Mouse (Mus musculus) hindbrain, embryonic 15.5 days (tissue): ENCODE results near the gene Notch2. TPM values are rescaled to one million over a fixed set of nuclear protein-coding genes. Genes with fewer than 3 reads are reported as not detected.

ENCODE experiments used
- ATAC-seq: fragments of 200-750 bp; cut with Nextera tagmentation; 2 replicates; pipeline ENCODE4 v1.8.0; 2017; ENCODE audit warnings: low read depth, moderate number of reproducible peaks, moderate TSS enrichment; ENCODE audit not compliant: low FRiP score
- H3K27ac ChIP-seq: fragments of 300-500 bp; sonication (generic); replicated peaks from 2 replicates; pipeline ENCODE4 v1.5.1; 2015; ENCODE audit warnings: mild to moderate bottlenecking, inconsistent platforms
- H3K27me3 ChIP-seq: fragments of 300-500 bp; sonication (generic); 2 replicates; pipeline ENCODE4 v1.6.1; 2015; ENCODE audit warnings: control low read depth, inconsistent platforms
- H3K36me3 ChIP-seq: fragments of 300-500 bp; sonication (generic); 2 replicates; pipeline ENCODE4 v1.6.1; 2015; ENCODE audit warnings: control low read depth, inconsistent platforms
- H3K4me1 ChIP-seq: fragments of 300-500 bp; sonication (generic); replicated peaks from 2 replicates; pipeline ENCODE4 v1.6.1; 2015; ENCODE audit warnings: control low read depth, inconsistent platforms
- H3K4me2 ChIP-seq: fragments of 300-500 bp; sonication (generic); 2 replicates; pipeline ENCODE4 v1.6.1; 2015; ENCODE audit warnings: moderate library complexity, mild to moderate bottlenecking, inconsistent platforms
- H3K4me3 ChIP-seq: fragments of 300-500 bp; sonication (generic); 2 replicates; pipeline ENCODE4 v1.5.1; 2015; ENCODE audit warnings: mild to moderate bottlenecking, inconsistent platforms
- H3K9ac ChIP-seq: fragments of 300-500 bp; sonication (generic); 2 replicates; pipeline ENCODE4 v1.6.1; 2015; ENCODE audit warnings: inconsistent platforms
- H3K9me3 ChIP-seq: fragments of 300-500 bp; sonication (generic); 2 replicates; pipeline ENCODE4 v1.6.1; 2016; ENCODE audit warnings: control low read depth, inconsistent platforms
- WGBS: fragments of 180-500 bp; shearing (Covaris S2); methylation state at CpG from one replicate; pipeline ENCODE4 v1.1.7; 2015; 5-methylcytosine and 5-hydroxymethylcytosine counted together
- polyA plus RNA-seq: library from polyadenylated mRNA; unstranded; fragments of >200 nt; fragmentation: Nextera tagmentation; extraction: Ambion mirVana; gene quantifications from 2 replicates; pipeline ENCODE4 v1.2.1, GENCODE M21; 2015

Notch2 gene
- polyA plus RNA-seq, 1 experiment from 2014 or later, result 11.7 TPM

DNA sequence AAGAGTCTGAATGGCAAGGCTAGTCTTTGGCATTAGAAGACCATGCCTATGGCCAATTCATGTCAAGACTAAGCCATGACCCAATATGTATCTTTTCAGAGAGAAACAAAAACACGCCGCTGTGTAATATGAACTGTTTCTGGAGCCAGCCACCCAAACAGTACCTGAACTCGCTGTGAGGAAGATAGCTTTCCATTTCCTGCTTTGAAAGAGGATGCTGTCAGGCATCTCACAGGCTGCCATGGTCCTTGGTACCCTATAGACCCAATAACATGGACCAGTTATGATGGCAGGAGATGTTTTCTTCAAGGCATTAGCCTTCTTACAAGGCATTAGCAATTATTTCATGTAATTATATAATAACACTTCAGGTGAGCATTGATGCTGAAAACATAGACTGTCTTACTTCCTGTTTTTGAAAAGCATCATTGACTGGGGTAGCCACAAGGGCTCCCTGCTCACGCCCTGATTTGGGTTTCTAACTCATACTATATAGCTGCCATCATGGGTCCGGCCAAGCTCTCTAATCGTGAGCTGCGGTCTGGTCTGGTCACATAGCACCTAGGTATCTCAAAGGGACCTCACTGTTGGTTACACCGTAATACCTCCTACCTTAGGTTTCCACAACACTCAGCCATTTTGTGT lies 32.5 kb upstream of the Notch2 start:
- ATAC-seq, result no peak
- H3K27me3 ChIP-seq, result no peaks in the 10 kb centered on the region
- H3K36me3 ChIP-seq, result no peaks in the 10 kb centered on the region
- no peak overlapping the region for H3K4me2 ChIP-seq
- no peak overlapping the region for H3K4me3 ChIP-seq
- WGBS, result 96% methylated on average over 8 of the region's 8 CpGs
- no peaks in the 10 kb centered on the region for H3K4me1 ChIP-seq
- H3K9ac ChIP-seq, result no peak overlapping the region
- no peaks in the 10 kb centered on the region for H3K9me3 ChIP-seq
- no peak overlapping the region for H3K27ac ChIP-seq

DNA sequence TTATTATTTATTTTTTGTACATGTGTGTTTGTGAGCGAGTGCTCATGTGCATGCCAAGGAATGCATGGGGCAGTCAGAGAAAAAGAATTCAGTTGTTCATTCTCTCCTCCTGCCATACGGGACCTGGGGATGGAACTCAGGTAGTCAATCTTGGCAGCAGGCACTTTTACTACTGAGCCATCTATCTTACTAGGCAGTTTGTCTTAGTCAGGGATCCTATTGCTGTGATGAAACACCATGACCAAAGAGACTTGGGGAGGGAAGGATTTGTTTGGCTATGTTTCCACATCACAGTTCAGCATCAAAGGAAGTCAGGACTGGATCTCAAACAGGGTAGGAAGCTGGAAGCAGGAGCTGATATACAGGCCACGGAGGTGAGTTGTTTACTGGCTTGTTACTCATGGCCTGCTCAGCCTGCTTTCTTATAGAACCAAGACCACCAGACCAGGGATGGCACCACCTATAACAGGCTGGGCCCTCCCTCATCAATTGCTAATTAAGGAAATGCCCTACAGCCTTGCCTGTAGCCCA lies 31.9 kb upstream of the Notch2 start:
- Histone ChIP-seq H3K36me3 (no peaks in the 10 kb centered on the region), H3K27ac (no peak overlapping the region), H3K9me3 (no peaks in the 10 kb centered on the region), H3K27me3 (no peaks in the 10 kb centered on the region), H3K4me2 (no peak overlapping the region), H3K9ac (no peak overlapping the region), H3K4me3 (no peak overlapping the region), H3K4me1 (no peaks in the 10 kb centered on the region)
- 72% methylated on average over 3 of the region's 3 CpGs for WGBS
- ATAC-seq, result no peak

DNA sequence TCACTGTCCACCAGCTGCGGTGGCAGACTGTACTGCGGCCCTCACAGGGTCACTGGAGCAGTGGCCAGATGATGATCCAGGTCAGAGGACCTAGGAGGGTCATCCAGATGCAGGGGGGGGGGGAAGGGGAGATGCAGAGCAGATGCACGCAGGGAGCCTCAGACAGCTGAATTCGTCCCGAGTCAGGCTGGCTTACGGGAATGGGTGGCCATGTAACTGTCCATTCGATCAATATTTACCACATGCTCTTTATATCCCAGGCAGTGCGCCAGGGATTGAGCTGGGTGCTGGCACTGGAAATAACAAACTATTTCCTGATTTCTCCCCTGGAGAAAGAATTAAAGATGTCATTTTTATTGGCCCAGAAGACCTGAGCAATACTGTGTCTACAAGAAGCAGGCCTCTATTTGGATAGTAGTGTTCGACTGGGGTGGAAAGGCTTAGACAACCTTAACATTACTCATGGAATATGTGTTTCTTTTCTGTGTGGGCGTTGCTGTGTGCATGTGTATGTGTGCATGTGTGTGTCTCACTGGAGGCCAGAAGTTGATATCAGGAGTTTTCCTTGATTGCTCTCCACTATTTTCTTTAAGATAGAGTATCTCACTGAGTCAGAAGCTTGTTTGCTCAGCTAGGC lies 28.3 kb upstream of the Notch2 start:
- H3K4me3 ChIP-seq, result no peak overlapping the region
- H3K9ac ChIP-seq, result no peak overlapping the region
- WGBS, result 85% methylated on average over 10 of the region's 10 CpGs
- ATAC-seq, result no peak
- no peak overlapping the region for H3K27ac ChIP-seq
- H3K4me1 ChIP-seq, result no peaks in the 10 kb centered on the region
- no peaks in the 10 kb centered on the region for H3K36me3 ChIP-seq
- H3K27me3 ChIP-seq, result no peaks in the 10 kb centered on the region
- no peaks in the 10 kb centered on the region for H3K9me3 ChIP-seq
- H3K4me2 ChIP-seq, result no peak overlapping the region

DNA sequence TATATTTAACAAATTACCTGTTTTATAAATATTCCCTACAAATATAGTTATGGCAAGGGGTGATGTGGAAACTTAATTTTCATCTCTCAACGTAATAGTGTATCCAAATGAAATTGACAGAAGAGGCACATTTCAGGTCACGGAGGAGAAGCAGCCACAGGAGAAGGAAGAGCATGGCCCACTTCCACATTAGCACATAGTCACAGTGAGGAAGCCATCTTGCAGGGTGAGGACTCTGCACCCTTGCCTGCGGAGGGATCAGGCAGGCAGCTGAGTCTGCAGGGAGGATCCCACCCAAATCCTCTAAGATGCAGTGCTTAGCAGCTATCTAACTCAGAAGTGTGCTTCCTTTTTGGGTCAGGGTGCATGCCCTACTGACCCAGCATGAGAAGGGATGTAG lies 27.6 kb upstream of the Notch2 start:
- H3K36me3 ChIP-seq, result no peaks in the 10 kb centered on the region
- ATAC-seq, result no peak
- no peak overlapping the region for H3K27ac ChIP-seq
- H3K9me3 ChIP-seq, result no peaks in the 10 kb centered on the region
- no peak overlapping the region for H3K4me3 ChIP-seq
- H3K4me1 ChIP-seq, result no peaks in the 10 kb centered on the region
- 78% methylated on average over 3 of the region's 3 CpGs for WGBS
- no peak overlapping the region for H3K4me2 ChIP-seq
- no peaks in the 10 kb centered on the region for H3K27me3 ChIP-seq
- no peak overlapping the region for H3K9ac ChIP-seq

- ATAC-seq, result no peak
- 93% methylated on average over 3 of the region's 3 CpGs for WGBS
- no peak overlapping the region for H3K4me3 ChIP-seq
- H3K27me3 ChIP-seq, result no peaks in the 10 kb centered on the region
- H3K9ac ChIP-seq, result no peak overlapping the region
- no peaks in the 10 kb centered on the region for H3K36me3 ChIP-seq
- no peaks in the 10 kb centered on the region for H3K4me1 ChIP-seq
- H3K4me2 ChIP-seq, result no peak overlapping the region
- H3K9me3 ChIP-seq, result no peaks in the 10 kb centered on the region
- H3K27ac ChIP-seq, result no peak overlapping the region
These were observed 26.2 kb upstream of the Notch2 start for GRCm38 (mm10) chr3:97987153-97987552.

- no peak overlapping the region for H3K27ac ChIP-seq
- H3K4me1 ChIP-seq, result no peaks in the 10 kb centered on the region
- no peaks in the 10 kb centered on the region for H3K9me3 ChIP-seq
- no peak for ATAC-seq
- no peak overlapping the region for H3K4me3 ChIP-seq
- WGBS, result 78% methylated on average over 4 of the region's 4 CpGs
- H3K9ac ChIP-seq, result no peak overlapping the region
- no peaks in the 10 kb centered on the region for H3K27me3 ChIP-seq
- no peaks in the 10 kb centered on the region for H3K36me3 ChIP-seq
- no peak overlapping the region for H3K4me2 ChIP-seq
These were observed 24.6 kb upstream of the Notch2 start for GRCm38 (mm10) chr3:97988756-97989155.

GRCm38 (mm10) chr3:97990576-97990975 lies 22.8 kb upstream of the Notch2 start:
- H3K36me3 ChIP-seq, result no peaks in the 10 kb centered on the region
- H3K9me3 ChIP-seq, result no peaks in the 10 kb centered on the region
- no peaks in the 10 kb centered on the region for H3K27me3 ChIP-seq
- WGBS, result 94% methylated on average over 5 of the region's 5 CpGs
- no peak overlapping the region for H3K4me2 ChIP-seq
- no peak for ATAC-seq
- no peaks in the 10 kb centered on the region for H3K4me1 ChIP-seq
- H3K9ac ChIP-seq, result no peak overlapping the region
- no peak overlapping the region for H3K27ac ChIP-seq
- H3K4me3 ChIP-seq, result no peak overlapping the region

- 75% methylated on average over 4 of the region's 4 CpGs for WGBS
These were observed 21.0 kb upstream of the Notch2 start for GRCm38 (mm10) chr3:97992289-97992688.

DNA sequence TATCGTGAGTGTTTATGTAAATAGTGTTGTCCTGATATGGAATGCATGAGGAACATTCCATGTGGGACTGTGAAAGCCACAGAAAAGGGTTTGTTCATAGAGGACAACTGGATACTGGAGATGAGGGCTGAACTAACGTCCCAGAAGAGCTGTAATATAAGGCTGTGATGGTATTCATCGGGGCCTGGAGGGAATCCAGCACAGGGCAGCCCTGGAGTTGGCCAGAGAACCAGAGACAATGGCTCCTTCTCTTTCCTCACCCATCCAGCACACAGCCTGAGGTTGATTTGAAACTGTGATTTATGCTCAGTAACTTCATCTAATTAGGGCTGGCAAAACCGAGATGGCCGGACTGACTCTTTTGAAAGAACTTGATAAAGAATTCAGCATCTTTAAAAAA lies 20.1 kb upstream of the Notch2 start:
- 60% methylated on average over 5 of the region's 5 CpGs for WGBS
- no peak overlapping the region for H3K4me2 ChIP-seq
- ATAC-seq, result no peak
- no peaks in the 10 kb centered on the region for H3K4me1 ChIP-seq
- no peaks in the 10 kb centered on the region for H3K9me3 ChIP-seq
- H3K9ac ChIP-seq, result no peak overlapping the region
- no peak overlapping the region for H3K27ac ChIP-seq
- H3K27me3 ChIP-seq, result no peaks in the 10 kb centered on the region
- H3K4me3 ChIP-seq, result no peak overlapping the region
- H3K36me3 ChIP-seq, result no peaks in the 10 kb centered on the region

More at GRCm38 (mm10) chr3:97992289-97992688, 21.0 kb upstream of the Notch2 start:
- Histone ChIP-seq H3K27me3 (no peaks in the 10 kb centered on the region), H3K9ac (no peak overlapping the region), H3K27ac (no peak overlapping the region), H3K36me3 (no peaks in the 10 kb centered on the region), H3K4me2 (no peak overlapping the region), H3K9me3 (no peaks in the 10 kb centered on the region), H3K4me1 (no peaks in the 10 kb centered on the region), H3K4me3 (no peak overlapping the region)
- ATAC-seq, result no peak

GRCm38 (mm10) chr3:97993920-97994545 lies 19.3 kb upstream of the Notch2 start:
- H3K9me3 ChIP-seq, result no peaks in the 10 kb centered on the region
- no peak overlapping the region for H3K9ac ChIP-seq
- no peak overlapping the region for H3K4me3 ChIP-seq
- H3K4me1 ChIP-seq, result no peaks in the 10 kb centered on the region
- no peak overlapping the region for H3K4me2 ChIP-seq
- 82% methylated on average over 3 of the region's 3 CpGs for WGBS
- H3K27me3 ChIP-seq, result no peaks in the 10 kb centered on the region
- no peaks in the 10 kb centered on the region for H3K36me3 ChIP-seq
- H3K27ac ChIP-seq, result no peak overlapping the region
- no peak for ATAC-seq

GRCm38 (mm10) chr3:97994818-97995217 lies 18.5 kb upstream of the Notch2 start:
- H3K9ac ChIP-seq, result no peak overlapping the region
- WGBS, result 91% methylated on average over 5 of the region's 5 CpGs
- H3K4me2 ChIP-seq, result no peak overlapping the region
- H3K4me3 ChIP-seq, result no peak overlapping the region
- no peaks in the 10 kb centered on the region for H3K4me1 ChIP-seq
- no peak overlapping the region for H3K27ac ChIP-seq
- no peak for ATAC-seq
- no peaks in the 10 kb centered on the region for H3K27me3 ChIP-seq
- no peaks in the 10 kb centered on the region for H3K36me3 ChIP-seq
- H3K9me3 ChIP-seq, result no peaks in the 10 kb centered on the region

DNA sequence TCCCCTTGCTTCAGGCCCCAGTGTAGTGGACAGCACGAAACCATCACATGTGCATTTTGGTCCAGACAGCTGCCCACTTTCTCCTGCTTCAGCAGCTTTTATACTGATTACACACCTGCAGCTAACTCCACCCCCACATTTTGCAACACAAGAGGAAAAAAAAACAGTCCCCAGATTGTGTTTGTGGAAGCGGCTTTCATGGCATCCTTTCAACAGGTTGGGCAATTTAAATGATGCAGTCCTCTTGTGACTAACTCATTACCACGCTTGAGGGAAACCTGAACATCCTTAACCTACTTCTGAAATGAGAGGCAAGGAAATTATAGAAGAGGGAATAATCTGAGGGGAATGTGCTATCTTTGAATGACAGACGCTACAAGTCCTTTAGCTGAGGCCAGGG lies 15.0 kb upstream of the Notch2 start:
- Histone ChIP-seq H3K9me3 (no peaks in the 10 kb centered on the region), H3K27ac (no peak overlapping the region), H3K36me3 (no peaks in the 10 kb centered on the region), H3K27me3 (no peaks in the 10 kb centered on the region), H3K4me2 (no peak overlapping the region), H3K9ac (no peak overlapping the region), H3K4me1 (no peaks in the 10 kb centered on the region), H3K4me3 (no peak overlapping the region)
- WGBS, result 67% methylated on average over 4 of the region's 4 CpGs
- no peak for ATAC-seq
